In genomic region chr7:99025989-99026388, GRCm38 (mm10) we compare ENCODE assay signal across 19 mouse cellular contexts.
DNase-seq lines count a peak whose midpoint lies in the region; ATAC-seq and TF ChIP-seq lines count a peak whose summit lies in the region.
"Had no signal": no experiment of that assay in that cellular context is flagged by ENCODE, and none has a peak within 500 bp of the region (broad histone marks: within the 10 kb centered on the region; RNA-seq: fewer than 3 reads in every experiment).

No protein-coding gene starts in this region.

- no peak for TF ChIP-seq CTCF in layer of hippocampus, adult 2 months (conservative IDR thresholded peaks at IDR 0.05)

- H3K4me3 ChIP-seq in layer of hippocampus, adult 2 months: no peak overlapping the region
- H3K4me3 ChIP-seq: embryonic facial prominence, embryonic 13.5 days; forebrain, embryonic 12.5 days; heart, adult 2 months; hindbrain, embryonic 10.5 days; intestine, embryonic 15.5 days; kidney, embryonic 15.5 days had no signal

- H3K27ac ChIP-seq in layer of hippocampus, adult 2 months: peak overlapping the region; percentile 68; the same call in 1 of the 2 replicates
- H3K27ac ChIP-seq: embryonic facial prominence, embryonic 13.5 days; forebrain, embryonic 12.5 days; heart, adult 2 months; hindbrain, embryonic 10.5 days; hindbrain, embryonic 14.5 days; intestine, embryonic 15.5 days; kidney, embryonic 15.5 days had no signal

- ATAC-seq in frontal cortex, adult (ENCODE audit: low TSS enrichment): peak; percentile 28; the same call in 1 of the 2 replicates
- ATAC-seq: forebrain, embryonic 16.5 days; intestine, embryonic 15.5 days had no signal

- DNase-seq in frontal cortex, postnatal 36 days (ENCODE audit: low spot score in 2 of 2): no peak
- no peak for DNase-seq in layer of hippocampus, adult 2 months (ENCODE audit: low spot score in 2 of 2)
- no peak for DNase-seq in layer of hippocampus, adult 8-10 months (ENCODE audit: low spot score in 2 of 2)
- peak; percentile 28 for DNase-seq in cerebellum, adult 8-10 months
- peak; percentile 18 to 32 for DNase-seq in cerebellum, postnatal 10 days
- no peak for DNase-seq in ovary, postnatal 10 days (ENCODE audit: low spot score)
- DNase-seq: adrenal gland, adult 8-10 months; adrenal gland, postnatal 36 days; heart, adult 2 months; heart, postnatal 10 days; kidney, adult 2 months had no signal

Comparison
In these comparisons a context has a peak if more than half of its experiments do, and no peak if none do; other contexts are left out.
1. DNase-seq: peak in cerebellum, adult 8-10 months (single experiment) and cerebellum, postnatal 10 days (2 of 2); none in frontal cortex, postnatal 36 days (0 of 2), layer of hippocampus, adult 2 months (0 of 2), layer of hippocampus, adult 8-10 months (0 of 2) and ovary, postnatal 10 days (single experiment).